Mouse (Mus musculus): Measurements from ENCODE around the gene Zfp94. TPM values are rescaled to one million over a fixed set of nuclear protein-coding genes. Genes with fewer than 3 reads are reported as not detected.

Gene Zfp94
- polyA plus RNA-seq, 1 experiment from 2014 or later: 3.2 TPM

DNA sequence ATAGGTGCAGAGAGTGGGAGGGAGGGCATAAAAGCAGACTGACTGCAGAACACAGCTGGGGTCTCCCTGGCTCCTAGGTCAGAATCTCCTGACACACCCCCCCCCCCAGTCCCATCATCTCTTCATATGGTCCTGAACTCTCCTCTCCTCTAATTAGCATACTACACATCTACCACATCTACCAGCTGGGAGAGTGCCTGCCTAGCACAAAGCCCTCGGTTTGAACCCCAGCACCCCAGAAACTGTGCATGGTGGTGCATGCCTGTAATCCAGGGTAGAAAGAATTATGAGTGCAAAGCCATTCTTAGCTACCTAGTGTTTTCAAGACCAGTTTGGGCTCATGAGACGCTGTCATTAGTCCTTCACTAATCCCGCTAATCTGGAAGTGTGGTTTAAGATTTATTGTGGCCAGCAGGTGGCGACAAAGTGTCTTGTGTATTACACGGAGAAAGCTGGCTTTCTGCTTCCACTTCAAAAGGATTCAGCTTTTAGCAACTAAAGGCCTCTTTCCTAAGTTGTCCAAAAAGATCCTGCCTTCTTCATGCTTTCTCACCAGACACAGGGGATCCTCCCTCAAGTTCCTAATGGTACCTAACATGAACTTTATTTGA is 19.3 kb upstream of the Zfp94 start:
- no peak overlapping the region for H3K9ac ChIP-seq (ENCODE audit: low read depth, low read length)
- 9% methylated on average over 5 of the region's 5 CpGs for WGBS

DNA sequence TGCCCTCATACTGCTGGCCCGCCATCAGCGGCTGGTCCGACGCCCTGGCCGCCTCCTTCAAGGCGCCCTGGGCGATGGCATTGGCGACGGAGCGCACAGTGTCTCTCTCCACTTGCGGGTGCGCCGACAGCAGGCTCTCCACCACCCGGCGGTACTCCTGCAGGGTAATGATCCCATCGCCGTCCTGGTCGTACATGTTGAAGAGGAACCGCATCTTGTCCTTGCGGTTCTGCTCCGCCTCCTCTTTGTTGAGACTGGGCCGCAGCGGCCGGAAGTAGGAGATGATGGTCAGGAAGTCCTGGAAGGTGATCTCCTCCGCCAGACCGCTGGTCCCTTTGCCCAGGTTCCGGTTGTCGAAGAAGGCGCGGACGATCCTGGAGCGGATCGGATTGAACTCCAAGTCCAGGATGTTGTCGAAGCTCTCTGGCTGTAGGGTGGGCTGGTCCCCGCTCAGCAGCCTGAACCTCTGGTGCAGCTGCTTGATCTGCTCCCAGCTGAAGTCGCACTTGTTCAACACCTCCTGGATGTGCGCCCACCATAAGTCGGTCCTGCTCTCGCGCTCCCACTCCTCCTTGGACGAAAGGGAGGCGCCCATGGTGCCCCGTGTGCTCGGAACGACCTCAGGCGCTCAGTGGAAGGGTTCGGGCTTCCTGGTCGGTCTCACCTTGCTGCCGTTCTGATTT is 17.0 kb upstream of the Zfp94 start, which contains the start of gene Tescl:
TSS of gene Tescl (minus strand) at position 633 of the 683 bp plus-strand sequence.
- Histone ChIP-seq H3K27me3 (replicated peaks; ENCODE audit: control insufficient read depth, insufficient read depth, low read length) (peaks cover 27% of the 10 kb centered on the region; the same call in 1 of the 2 replicates), H3K27ac (ENCODE audit: low read depth, low read length) (no peak within 1 kb of the TSS), H3K4me1 (replicated peaks; ENCODE audit: control insufficient read depth, insufficient read depth, low read length) (no peaks in the 10 kb centered on the region), H3K36me3 (ENCODE audit: control insufficient read depth, insufficient read depth) (no peaks in the 10 kb centered on the region), H3K9ac (ENCODE audit: low read depth, low read length) (no peak within 1 kb of the TSS), H3K4me2 (replicated peaks; ENCODE audit: low read depth) (no peak within 1 kb of the TSS), H3K9me3 (ENCODE audit: control insufficient read depth) (no peaks in the 10 kb centered on the region), H3K4me3 (ENCODE audit: low read depth, low read length) (no peak within 1 kb of the TSS)
- 41% methylated on average over 49 of the region's 49 CpGs for WGBS
- no peak for TF ChIP-seq CTCF (IDR thresholded peaks at IDR 0.05; ENCODE audit: low read depth)
- ATAC-seq: no peak

More for the DNA sequence above, 19.3 kb upstream of the Zfp94 start:
- Histone ChIP-seq H3K4me2 (replicated peaks; ENCODE audit: low read depth) (no peak overlapping the region), H3K27ac (ENCODE audit: low read depth, low read length) (no peak overlapping the region), H3K4me3 (ENCODE audit: low read depth, low read length) (no peak overlapping the region), H3K4me1 (replicated peaks; ENCODE audit: control insufficient read depth, insufficient read depth, low read length) (no peaks in the 10 kb centered on the region), H3K36me3 (ENCODE audit: control insufficient read depth, insufficient read depth) (no peaks in the 10 kb centered on the region), H3K27me3 (replicated peaks; ENCODE audit: control insufficient read depth, insufficient read depth, low read length) (peaks cover 15% of the 10 kb centered on the region; the same call in 1 of the 2 replicates), H3K9me3 (ENCODE audit: control insufficient read depth) (no peaks in the 10 kb centered on the region)
- TF ChIP-seq CTCF (IDR thresholded peaks at IDR 0.05; ENCODE audit: low read depth): peak; percentile 81
- no peak for ATAC-seq

DNA sequence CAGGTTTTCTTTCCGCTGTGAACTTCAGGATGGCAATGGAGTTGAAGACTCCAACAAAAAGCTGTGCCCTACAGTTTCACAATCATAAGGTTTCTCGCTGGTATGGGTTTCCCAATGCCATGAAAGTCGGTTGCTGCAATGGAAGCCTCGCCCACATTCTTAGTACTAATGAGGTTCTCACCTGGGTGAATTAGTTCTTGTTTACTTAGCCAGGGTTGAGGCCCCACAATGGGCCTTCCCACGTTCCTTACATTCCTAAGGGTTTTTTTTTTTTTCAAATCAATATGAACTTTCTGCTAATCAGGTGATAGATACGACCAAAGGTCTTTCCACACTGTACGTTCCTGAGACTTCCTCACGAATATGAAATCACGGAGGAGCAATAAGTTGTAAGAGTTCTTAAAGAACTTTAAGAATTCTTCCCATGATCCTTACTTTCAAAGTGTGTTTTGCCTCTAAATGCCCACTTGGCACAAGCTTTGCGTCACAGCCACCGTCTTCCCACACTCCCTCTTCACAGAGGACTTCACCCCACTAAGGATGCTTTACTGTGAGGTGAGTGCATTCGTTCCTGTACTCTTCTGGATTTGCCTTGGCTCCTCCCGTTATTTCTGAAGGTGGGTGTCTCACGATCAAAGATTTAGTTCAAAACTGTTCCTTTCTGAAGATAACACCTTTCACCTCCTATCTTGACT is 11.0 kb upstream of the Zfp94 start:
- Histone ChIP-seq H3K9me3 (ENCODE audit: control insufficient read depth) (peaks cover 8% of the 10 kb centered on the region), H3K9ac (ENCODE audit: low read depth, low read length) (no peak overlapping the region), H3K4me3 (ENCODE audit: low read depth, low read length) (no peak overlapping the region), H3K4me1 (replicated peaks; ENCODE audit: control insufficient read depth, insufficient read depth, low read length) (no peaks in the 10 kb centered on the region), H3K27ac (ENCODE audit: low read depth, low read length) (no peak overlapping the region), H3K4me2 (replicated peaks; ENCODE audit: low read depth) (no peak overlapping the region), H3K36me3 (ENCODE audit: control insufficient read depth, insufficient read depth) (no peaks in the 10 kb centered on the region), H3K27me3 (replicated peaks; ENCODE audit: control insufficient read depth, insufficient read depth, low read length) (peaks cover 44% of the 10 kb centered on the region)
- no peak for TF ChIP-seq CTCF (IDR thresholded peaks at IDR 0.05; ENCODE audit: low read depth)
- peak; percentile 86 for ATAC-seq
- 60% methylated on average over 14 of the region's 14 CpGs for WGBS

DNA sequence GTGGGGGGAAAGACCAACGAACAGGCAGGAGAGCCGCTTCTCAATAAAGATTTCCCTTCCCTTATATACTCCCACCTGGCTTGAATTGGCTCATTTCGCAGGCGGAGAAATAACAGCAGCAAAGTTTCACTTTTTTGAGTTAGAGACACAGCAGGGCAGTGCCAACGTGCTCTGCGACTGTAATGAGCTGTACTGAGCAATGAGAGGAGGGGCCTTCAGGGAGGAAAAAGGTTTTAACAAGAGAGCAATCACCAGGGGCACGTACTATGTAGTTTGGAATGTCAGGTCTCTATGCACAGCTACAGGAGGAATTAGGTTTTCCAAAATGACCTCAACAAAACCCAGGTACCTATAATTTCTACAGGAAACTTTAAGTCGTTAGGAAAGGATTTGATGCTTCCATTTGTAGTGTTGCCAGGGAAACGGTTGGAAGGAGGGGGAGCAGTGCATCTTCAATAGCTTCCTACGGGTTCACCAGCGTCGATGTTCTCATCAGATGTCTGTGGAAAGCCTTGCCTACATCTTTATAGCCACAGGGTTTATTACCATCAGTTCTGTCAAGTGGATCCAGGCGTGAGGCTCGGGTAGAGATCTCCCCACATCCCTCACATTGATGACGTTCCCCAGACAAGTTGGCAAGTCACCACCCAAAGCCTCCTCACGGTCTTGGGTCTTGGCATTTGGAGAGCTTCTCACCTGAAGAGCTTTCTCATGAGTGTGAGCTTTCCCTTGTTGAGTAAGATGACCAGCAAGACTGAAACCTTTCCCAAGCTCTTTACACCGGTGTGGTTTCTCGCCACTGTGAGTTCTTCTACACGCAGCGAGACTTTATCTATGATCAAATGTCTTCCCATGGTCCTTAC is 10.0 kb upstream of the Zfp94 start:
- Histone ChIP-seq H3K4me2 (replicated peaks; ENCODE audit: low read depth) (no peak overlapping the region), H3K4me1 (replicated peaks; ENCODE audit: control insufficient read depth, insufficient read depth, low read length) (no peaks in the 10 kb centered on the region), H3K9me3 (ENCODE audit: control insufficient read depth) (peaks cover 8% of the 10 kb centered on the region), H3K27ac (ENCODE audit: low read depth, low read length) (no peak overlapping the region), H3K9ac (ENCODE audit: low read depth, low read length) (no peak overlapping the region), H3K36me3 (ENCODE audit: control insufficient read depth, insufficient read depth) (no peaks in the 10 kb centered on the region), H3K4me3 (ENCODE audit: low read depth, low read length) (0 out of 2 replicates have a peak overlapping the region, but pooled peaks have one; percentile 5), H3K27me3 (replicated peaks; ENCODE audit: control insufficient read depth, insufficient read depth, low read length) (peaks cover 42% of the 10 kb centered on the region)
- WGBS: 51% methylated on average over 20 of the region's 20 CpGs
- peak; percentile 5; the same call in 1 of the 2 replicates for ATAC-seq
- no peak for TF ChIP-seq CTCF (IDR thresholded peaks at IDR 0.05; ENCODE audit: low read depth)

DNA sequence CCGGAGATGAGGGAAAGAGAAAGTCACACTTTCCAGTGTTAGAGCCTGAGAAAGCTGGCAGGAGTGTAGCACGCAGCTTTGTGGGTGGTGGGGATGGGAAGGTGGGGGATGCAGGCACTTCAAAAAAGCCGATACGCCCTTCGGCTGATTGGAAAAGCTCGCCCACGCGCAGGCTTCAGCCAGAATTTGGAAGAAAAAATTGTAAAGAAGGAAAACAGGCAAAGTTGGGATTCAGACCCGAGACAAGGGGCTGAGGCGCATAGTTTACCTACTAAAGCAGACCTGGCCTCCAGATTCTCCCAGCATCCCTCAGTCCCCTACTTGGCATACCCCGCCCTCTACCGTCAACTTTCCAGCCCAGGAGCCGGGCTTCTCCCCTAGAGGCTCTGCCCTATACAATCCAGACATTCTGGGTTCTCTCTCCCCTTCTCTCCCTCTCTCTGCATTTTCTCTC is 9.2 kb upstream of the Zfp94 start:
- Histone ChIP-seq H3K4me2 (replicated peaks; ENCODE audit: low read depth) (peak overlapping the region; percentile 39), H3K9ac (ENCODE audit: low read depth, low read length) (no peak overlapping the region; the same call in 1 of the 2 replicates), H3K4me1 (replicated peaks; ENCODE audit: control insufficient read depth, insufficient read depth, low read length) (no peaks in the 10 kb centered on the region), H3K27me3 (replicated peaks; ENCODE audit: control insufficient read depth, insufficient read depth, low read length) (peaks cover 38% of the 10 kb centered on the region), H3K36me3 (ENCODE audit: control insufficient read depth, insufficient read depth) (no peaks in the 10 kb centered on the region), H3K9me3 (ENCODE audit: control insufficient read depth) (peaks cover 8% of the 10 kb centered on the region), H3K27ac (ENCODE audit: low read depth, low read length) (no peak overlapping the region), H3K4me3 (ENCODE audit: low read depth, low read length) (0 out of 2 replicates have a peak overlapping the region, but pooled peaks have one; percentile 5)
- TF ChIP-seq CTCF (IDR thresholded peaks at IDR 0.05; ENCODE audit: low read depth): no peak
- no peak for ATAC-seq
- 14% methylated on average over 13 of the region's 13 CpGs for WGBS

Data from intestine, postnatal 0 days (tissue).